Mouse (Mus musculus): ENCODE data around the gene Syne4.

- TF ChIP-seq GATA1 (IDR thresholded peaks at IDR 0.05; ENCODE audit: low read length) (no peak), TAL1 (IDR thresholded peaks at IDR 0.05; ENCODE audit: low read length) (no peak)
These were observed 9.2 kb downstream of the Syne4 start, which contains the start of gene Sdhaf1 for GRCm38 (mm10) chr7:30323795-30324194.
